Mouse (Mus musculus): Measurements from ENCODE around the gene Ank3.

The Ank3 gene

GRCm38 (mm10) chr10:70065191-70065590 is 666.6 kb downstream of the Ank3 start:
- CTCF ChIA-PET, result no interaction called here

GRCm38 (mm10) chr10:70066497-70067168 is 668.1 kb downstream of the Ank3 start:
- CTCF ChIA-PET, result no interaction called here

- CTCF ChIA-PET, result no interaction called here
These were observed 668.9 kb downstream of the Ank3 start for GRCm38 (mm10) chr10:70067169-70068115.

GRCm38 (mm10) chr10:70069321-70069720 is 670.7 kb downstream of the Ank3 start:
- CTCF ChIA-PET, result interaction anchor here (0.8 kb wide), 1 partner anchor 31 kb away, joined by 3 read pairs; no protein-coding TSS in a partner anchor

GRCm38 (mm10) chr10:70071334-70071733 is 672.8 kb downstream of the Ank3 start:
- CTCF ChIA-PET, result no interaction called here
